Mouse (Mus musculus) frontal cortex, postnatal 25 days (tissue): Measurements from ENCODE around the gene Lancl3.
"Not testable (repeated sequence)": the region's sequence is repeated elsewhere in the genome, so short reads cannot be mapped to it uniquely, and the experiment has no call there.

Experiments
- DNase-seq, 2 experiments: peaks; one replicate each; pipeline ENCODE4 v3.0.0; 2022; ENCODE audit warnings: low spot score in 2 of 2

The Lancl3 gene

DNA sequence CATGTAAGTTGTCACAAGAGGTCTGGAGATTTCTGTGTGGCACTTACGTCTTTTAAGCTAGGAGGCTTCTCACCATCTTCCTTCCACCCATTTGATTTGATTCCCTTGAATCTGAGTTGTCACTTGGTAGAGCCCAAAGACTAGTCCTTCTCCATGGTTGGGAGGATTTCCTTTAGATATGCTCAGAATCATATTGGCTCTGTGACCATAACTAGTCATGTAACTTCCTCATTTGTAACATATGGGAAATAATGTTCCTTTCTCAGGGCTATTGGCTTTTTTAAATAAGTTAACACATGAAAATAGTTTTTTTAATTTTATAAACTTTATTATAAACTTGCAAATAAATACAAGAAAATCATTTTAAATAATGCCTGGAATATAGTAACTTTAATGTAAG lies 59.6 kb downstream of the Lancl3 start:
- no peak for DNase-seq

DNA sequence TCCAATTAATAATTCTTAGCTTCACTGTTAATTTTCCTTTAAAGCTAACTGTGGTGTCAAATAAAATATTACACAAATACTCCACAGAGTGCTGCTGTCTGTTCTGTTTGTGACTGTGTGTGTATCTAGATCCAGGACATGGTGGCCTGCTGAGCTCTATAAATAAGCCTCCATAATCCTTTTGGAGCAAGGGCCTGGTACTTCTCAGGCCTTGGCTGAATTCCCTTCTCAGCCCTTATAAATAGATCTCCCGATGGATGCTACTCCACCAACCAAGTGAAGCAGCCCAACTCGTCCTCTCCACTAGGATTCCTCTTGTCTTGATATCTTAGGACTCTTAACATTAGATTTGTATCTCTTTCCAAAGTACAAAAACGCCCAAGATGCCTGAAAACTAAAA lies 71.4 kb downstream of the Lancl3 start:
- DNase-seq, result no peak

DNA sequence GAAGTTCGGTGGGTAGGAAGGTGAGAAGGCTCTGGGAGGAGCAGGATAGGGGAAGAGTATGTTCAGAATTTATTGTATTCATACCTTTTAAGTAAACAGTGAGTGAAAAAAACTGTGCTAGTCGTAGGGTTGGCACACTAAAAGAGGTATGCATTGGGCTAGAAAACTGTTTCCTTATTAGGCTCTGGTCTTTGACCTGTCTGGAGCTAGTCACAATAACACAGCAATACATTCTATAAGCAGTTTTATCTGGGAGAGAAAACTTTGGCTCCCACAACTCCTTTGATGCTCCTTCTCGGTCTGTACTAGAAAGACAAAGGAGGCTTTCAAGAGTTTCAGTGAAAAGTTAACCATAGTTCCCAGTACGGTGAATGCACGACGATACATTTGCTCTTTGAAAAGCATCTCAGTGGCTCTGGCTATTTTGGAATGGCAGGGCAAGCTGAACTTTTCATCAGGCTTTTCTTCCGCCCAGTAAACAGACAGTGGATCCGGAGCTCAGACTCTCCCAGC lies 72.3 kb downstream of the Lancl3 start:
- DNase-seq, result no peak

DNA sequence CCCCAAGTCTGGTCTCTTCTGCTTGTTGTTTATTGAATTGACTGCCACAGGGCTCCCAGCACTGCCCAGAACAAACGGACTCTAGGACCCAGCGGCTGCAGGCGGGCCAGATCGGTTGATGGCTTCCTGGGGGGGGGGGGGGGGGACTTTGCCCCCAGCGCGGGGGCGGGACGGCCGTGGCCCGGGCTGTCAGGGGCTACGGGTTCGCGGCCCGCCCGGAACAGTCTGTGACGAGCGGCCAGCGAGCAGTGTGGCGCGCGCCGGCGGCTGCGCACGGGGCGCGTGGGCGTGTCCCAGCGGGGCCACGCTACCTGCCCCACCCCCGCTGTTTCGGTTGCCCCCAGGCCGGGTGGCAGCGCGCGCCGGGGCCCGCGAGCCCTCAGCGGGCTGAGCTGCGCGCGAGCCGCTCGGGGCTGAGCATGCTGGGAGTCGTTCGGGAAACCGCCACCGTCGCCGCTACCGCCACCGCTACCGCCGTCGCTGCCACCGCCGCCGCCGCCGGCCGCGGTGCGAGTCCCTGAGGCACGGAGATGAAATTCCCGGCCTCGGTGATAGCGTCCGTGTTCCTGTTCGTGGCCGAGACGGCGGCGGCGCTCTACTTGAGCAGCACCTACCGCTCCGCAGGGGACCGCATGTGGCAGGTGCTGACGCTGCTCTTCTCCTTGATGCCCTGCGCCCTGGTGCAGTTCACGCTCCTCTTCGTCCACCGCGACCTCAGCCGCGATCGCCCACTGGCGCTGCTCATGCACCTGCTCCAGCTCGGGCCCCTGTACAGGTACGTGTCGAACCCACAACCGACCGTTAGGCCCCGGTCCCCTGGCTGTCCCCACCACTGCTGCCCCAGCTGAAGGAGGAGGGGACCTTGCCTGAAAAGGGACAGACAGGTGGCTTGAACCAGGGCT lies 73.0 kb downstream of the Lancl3 start, which contains the start of gene Xk:
TSS of gene Xk (plus strand) at position 297 of the 902 bp plus-strand sequence.
- DNase-seq, result peak; percentile 4 to 24

DNA sequence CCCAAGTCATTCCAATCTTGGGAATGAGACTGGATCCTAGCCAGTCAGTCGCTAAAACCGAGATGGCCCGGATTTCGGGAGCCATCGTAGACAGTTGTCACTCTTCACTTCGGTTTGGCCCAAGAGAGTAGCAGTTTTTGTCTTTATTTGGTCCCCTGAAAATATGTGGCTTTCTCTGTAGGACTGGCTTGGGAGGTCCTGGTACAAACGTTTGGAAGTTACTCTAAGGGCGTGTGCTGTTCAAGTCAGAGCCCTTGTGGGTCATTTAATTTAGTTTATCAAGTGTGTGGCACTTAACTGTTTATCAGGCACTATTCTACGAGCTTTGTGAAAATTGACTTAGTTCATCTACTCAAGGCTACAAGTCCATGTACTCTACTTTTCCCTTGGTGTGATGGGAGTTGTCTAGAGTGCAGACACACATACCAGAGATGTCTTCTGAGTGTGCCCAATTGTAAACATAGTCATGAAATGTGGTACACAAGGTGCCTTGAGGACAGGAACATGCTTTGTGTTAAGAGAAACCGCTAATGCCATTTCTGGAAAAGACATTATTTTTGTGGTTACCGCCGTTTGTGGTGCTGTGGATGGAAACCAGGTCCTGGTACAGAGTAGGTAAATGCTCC lies 73.8 kb downstream of the Lancl3 start:
- no peak for DNase-seq

DNA sequence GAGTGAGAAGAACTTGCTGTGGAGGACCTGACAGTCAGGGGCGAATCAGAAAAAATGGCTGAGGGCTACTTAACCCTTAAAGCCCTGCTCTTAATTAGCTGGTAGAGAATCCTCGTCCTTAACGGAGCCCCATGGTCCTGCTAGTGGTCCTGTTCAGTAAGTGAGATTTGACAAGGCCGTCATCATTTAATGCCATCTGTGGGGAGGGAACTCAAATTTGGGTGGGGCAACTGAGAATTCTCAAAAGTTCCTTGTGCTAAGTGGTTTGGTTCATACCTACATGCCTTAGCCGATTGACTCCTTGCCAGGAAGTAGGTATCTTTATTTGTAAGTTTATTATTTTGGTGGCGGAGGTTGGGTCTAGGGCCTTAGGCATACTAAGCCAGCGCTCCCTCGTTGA lies 74.6 kb downstream of the Lancl3 start:
- no peak for DNase-seq

DNA sequence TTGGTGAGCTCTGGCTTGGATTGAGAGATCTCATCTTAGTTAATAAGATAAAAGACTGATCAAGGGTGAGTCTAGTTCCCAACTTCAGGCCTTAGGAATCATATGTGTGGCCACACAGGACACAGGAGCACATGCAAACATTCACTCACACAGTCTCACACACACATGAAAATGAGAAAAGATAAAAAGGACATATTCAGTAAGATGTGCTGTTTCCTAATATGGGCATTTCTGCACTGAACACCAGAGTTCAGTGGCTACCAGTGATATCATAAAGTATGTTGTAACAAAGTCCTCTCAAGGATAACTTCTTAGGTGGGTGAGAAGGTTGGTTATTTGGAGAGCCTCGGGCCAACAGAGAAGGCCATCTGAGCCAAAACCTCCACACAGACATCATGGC lies 83.8 kb downstream of the Lancl3 start, which contains the start of gene H2al1m:
TSS of gene H2al1m (plus strand) at position 301 of the 400 bp plus-strand sequence.
- not testable (repeated sequence) for DNase-seq

DNA sequence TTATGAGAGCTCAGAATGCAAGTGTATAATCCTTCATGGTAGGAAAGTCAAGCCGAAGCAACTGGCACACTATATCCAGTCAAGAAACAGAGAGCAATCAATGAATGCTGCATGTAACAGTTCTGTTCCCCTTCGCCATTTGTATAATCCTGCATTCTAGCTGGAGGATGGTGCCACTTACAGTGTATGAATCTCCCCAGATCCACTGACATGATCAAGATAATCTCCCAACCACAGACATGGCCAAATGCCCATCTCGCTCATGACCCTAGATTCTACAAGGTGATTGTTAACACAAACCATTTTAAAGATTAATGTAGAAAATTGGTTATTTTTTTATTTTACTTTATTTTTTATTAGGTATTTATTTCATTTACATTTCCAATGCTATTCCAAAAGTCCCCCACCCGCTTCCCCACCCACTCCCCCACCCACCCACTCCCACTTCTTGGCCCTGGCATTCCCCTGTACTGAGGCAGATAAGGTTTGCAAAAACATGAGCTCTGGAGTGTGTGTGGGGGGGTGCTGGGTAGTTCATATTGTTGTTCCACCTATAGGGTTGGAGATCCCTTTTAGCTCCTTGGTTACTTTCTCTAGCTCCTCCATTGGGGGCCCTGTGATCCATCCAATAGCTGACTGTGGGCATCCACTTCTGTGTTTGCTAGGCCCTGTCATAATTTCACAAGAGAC lies 93.6 kb downstream of the Lancl3 start:
- DNase-seq, result not testable (repeated sequence)

DNA sequence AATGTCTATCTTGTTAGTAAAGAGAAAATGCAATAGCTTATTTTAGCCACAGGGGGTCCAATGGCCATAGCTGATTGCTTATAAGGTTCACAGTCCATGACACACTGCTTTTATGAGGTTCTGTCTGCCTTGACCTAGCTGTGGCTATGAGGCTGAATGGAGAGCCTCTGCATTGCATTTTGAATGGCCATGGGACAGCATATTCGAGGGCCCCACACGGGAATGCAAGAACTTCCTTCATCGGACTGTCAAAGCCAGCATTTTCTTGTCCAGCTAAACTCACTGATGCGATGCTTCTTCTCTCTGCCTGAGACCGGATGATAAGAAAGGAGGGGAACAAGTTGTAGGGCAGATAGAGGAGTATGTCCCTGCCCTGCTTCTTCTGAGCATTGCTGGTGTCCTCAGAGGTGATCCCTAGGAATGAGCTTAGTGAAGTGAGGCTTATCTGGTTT lies 98.7 kb downstream of the Lancl3 start:
- no peak for DNase-seq

DNA sequence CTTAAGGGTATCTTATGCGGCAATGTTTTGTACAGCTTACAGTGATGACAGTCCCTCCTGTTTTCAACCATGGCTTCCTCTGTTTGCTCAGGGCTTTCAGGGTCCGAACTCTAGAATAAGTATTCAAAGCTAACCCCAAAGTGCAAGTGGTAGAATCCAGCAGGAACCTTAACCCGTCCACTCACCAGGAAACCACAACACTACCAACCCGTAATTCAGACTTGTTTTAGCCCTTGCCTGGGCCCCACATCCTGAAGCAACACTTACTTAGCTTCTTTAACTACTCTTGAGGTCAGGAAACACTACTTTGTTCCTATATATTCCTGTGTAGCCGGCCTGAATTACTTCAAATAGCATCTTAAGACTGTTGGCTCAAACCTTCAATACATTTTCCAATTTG lies 103.1 kb downstream of the Lancl3 start:
- no peak for DNase-seq

DNA sequence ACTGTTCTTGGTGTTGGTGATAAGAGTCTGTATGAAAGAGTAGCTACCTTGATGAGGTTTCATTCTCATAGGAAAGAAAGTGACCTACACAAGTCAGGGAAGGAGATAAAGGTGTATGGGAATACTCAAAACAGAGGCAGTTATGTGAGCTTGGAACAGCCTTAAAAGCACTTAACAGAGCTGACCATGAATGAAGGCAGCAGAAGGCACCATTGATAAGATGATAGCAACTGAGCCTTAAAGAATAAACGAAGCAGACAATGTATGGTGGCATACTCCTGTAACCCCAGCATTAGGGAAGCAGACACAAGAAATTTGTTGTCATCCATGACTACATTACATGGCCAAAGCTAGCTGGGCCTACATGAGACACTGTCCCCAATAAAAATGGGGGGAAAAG lies 103.8 kb downstream of the Lancl3 start:
- DNase-seq, result no peak

DNA sequence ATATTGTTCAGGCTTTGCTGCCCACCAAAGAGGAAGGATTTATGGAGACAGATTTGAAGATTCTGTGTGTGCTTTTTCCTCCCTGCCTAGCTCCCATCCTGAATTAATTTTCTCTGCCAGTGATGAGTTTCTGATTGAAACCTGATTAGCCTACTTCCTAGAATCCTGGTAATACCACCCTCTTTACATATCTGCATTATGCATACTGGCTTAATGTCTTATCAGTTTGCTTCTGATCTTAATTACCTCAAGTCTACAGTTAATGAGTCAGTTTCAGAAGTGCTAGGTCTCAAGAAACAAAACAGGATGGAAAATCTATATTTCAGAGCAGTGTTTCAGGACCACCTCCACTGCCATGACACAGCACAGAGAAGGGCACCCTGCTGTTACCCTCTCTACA lies 116.8 kb downstream of the Lancl3 start:
- DNase-seq, result not testable (repeated sequence)
